Mouse (Mus musculus) liver, adult 2 months (tissue): Measurements from ENCODE around the gene Atp9a.

ENCODE experiments used
- CTCF ChIP-seq: fragments of 200-500 bp; IDR thresholded peaks from 2 replicates; pipeline ENCODE4 v1.5.1; 2011; ENCODE audit warnings: low read depth, low read length, control low read depth
- POLR2A ChIP-seq: fragments of 200-500 bp; IDR thresholded peaks from 2 replicates; pipeline ENCODE4 v1.6.1; 2011; ENCODE audit warnings: low read length, control low read depth; ENCODE audit not compliant: insufficient read depth; ENCODE audit errors: extremely low read depth

DNA sequence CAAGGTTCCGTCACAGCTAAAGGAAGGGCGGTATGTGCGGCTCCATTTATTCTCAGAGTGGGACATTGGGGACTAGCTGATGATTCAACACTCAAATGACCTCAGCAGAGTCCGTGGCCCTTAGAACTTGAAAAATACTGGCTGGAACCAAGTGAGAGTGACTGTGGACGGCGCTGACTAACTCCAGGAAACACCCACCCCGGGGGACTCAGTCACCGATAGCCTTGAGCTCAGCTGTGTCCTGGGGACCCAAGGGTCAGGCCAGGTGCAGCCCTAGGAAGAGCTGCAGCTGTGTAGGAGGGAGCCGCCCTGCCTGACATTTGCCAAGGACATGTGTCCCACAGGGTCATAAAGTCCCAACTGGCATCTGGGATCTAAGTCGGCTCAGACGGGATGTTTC lies 83.7 kb downstream of the Atp9a start:
- no peak for TF ChIP-seq CTCF
- TF ChIP-seq POLR2A = no peak
